In genomic region chr10:108356601-108357187, GRCm38 (mm10) we compare ENCODE assay signal across 13 mouse cellular contexts. TPM values are rescaled to one million over a fixed set of nuclear protein-coding genes. Genes with fewer than 3 reads are reported as not detected.
DNase-seq lines count a peak whose midpoint lies in the region; ATAC-seq lines count a peak whose summit lies in the region.
"Had no signal": no experiment of that assay in that cellular context is flagged by ENCODE, and none has a peak within 500 bp of the region (broad histone marks: within the 10 kb centered on the region; RNA-seq: fewer than 3 reads in every experiment).

No protein-coding gene starts in this region.

- no peak overlapping the region for H3K4me2 ChIP-seq in heart, embryonic 15.5 days
- no peak overlapping the region for H3K4me2 ChIP-seq in lung, embryonic 16.5 days (ENCODE audit: low read depth, low read length)
- H3K4me2 ChIP-seq in neural tube, embryonic 12.5 days (replicated peaks) = no peak overlapping the region

- H3K27ac ChIP-seq in heart, embryonic 15.5 days = no peak overlapping the region
- H3K27ac ChIP-seq in lung, embryonic 16.5 days (ENCODE audit: low read length) = no peak overlapping the region
- no peak overlapping the region for H3K27ac ChIP-seq in neural tube, embryonic 12.5 days

- no peak overlapping the region for H3K4me3 ChIP-seq in heart, embryonic 15.5 days
- H3K4me3 ChIP-seq in lung, embryonic 16.5 days (ENCODE audit: low read length) = no peak overlapping the region
- no peak overlapping the region for H3K4me3 ChIP-seq in neural tube, embryonic 12.5 days

- peak; percentile 31; the same call in 1 of the 2 replicates for ATAC-seq in cerebellum, adult (ENCODE audit: insufficient number of reproducible peaks, low FRiP score, low TSS enrichment)
- peak; percentile 39; the same call in 1 of the 2 replicates for ATAC-seq in heart, embryonic 15.5 days (replicated peaks; ENCODE audit: insufficient number of reproducible peaks, insufficient read depth, low FRiP score, low read depth)
- peak; percentile 64 for ATAC-seq in lung, embryonic 16.5 days (ENCODE audit: low read depth)
- 0 out of 2 replicates have a peak, but pooled peaks have one; percentile 23 for ATAC-seq in neural tube, embryonic 12.5 days (ENCODE audit: low FRiP score, low read depth)
- ATAC-seq: inflammation-experienced regulatory T-cells, adult 6 months had no signal

- WGBS in heart, embryonic 15.5 days = 91% methylated on average over 12 of the region's 12 CpGs
- WGBS in lung, embryonic 16.5 days = 75% methylated on average over 12 of the region's 12 CpGs
- 95% methylated on average over 12 of the region's 12 CpGs for WGBS in neural tube, embryonic 12.5 days

- peaks cover 15% of the 10 kb centered on the region; the same call in 1 of the 2 replicates for H3K4me1 ChIP-seq in heart, embryonic 15.5 days (replicated peaks)
- H3K4me1 ChIP-seq in lung, embryonic 16.5 days (replicated peaks; ENCODE audit: control insufficient read depth, insufficient read depth, low read length) = peaks cover 19% of the 10 kb centered on the region
- H3K4me1 ChIP-seq in neural tube, embryonic 12.5 days = no peaks in the 10 kb centered on the region; the same call in 1 of the 2 replicates

- no peaks in the 10 kb centered on the region for H3K9me3 ChIP-seq in heart, embryonic 15.5 days (replicated peaks)
- H3K9me3 ChIP-seq in lung, embryonic 16.5 days (ENCODE audit: control insufficient read depth, low read length) = no peaks in the 10 kb centered on the region
- H3K9me3 ChIP-seq in neural tube, embryonic 12.5 days = no peaks in the 10 kb centered on the region

- H3K9ac ChIP-seq in heart, embryonic 15.5 days = no peak overlapping the region
- no peak overlapping the region for H3K9ac ChIP-seq in lung, embryonic 16.5 days (ENCODE audit: low read length)
- no peak overlapping the region for H3K9ac ChIP-seq in neural tube, embryonic 12.5 days

- no peak for DNase-seq in cerebellum, adult 8-10 months
- no peak for DNase-seq in heart, adult 9 months (ENCODE audit: low spot score in 2 of 2)
- no peak for DNase-seq in lung, adult 18-20 months
- DNase-seq in left cerebral cortex, adult 18-20 months (ENCODE audit: low spot score in 2 of 2) = no peak
- DNase-seq: adrenal gland, postnatal 10 days; cerebellum, postnatal 36 days; kidney, postnatal 25 days had no signal

- H3K27me3 ChIP-seq in heart, embryonic 15.5 days = no peaks in the 10 kb centered on the region
- H3K27me3 ChIP-seq in lung, embryonic 16.5 days (ENCODE audit: control insufficient read depth, insufficient read depth, low read depth, low read length) = no peaks in the 10 kb centered on the region
- no peaks in the 10 kb centered on the region for H3K27me3 ChIP-seq in neural tube, embryonic 12.5 days (replicated peaks)

- H3K36me3 ChIP-seq in heart, embryonic 15.5 days = no peaks in the 10 kb centered on the region
- peaks cover 10% of the 10 kb centered on the region for H3K36me3 ChIP-seq in lung, embryonic 16.5 days (ENCODE audit: control insufficient read depth, insufficient read depth, low read length)
- no peaks in the 10 kb centered on the region for H3K36me3 ChIP-seq in neural tube, embryonic 12.5 days

RNA-seq across cellular contexts. Expression of gene Pawr, which starts 24.8 kb away (rescaled TPM):
- polyA plus RNA-seq in heart, embryonic 15.5 days (2015; fragmentation: Nextera tagmentation; extraction: Ambion mirVana) = 7.2 and 8.9 TPM in 2 replicates
- 14.4 and 15.3 TPM in 2 replicates for polyA plus RNA-seq in lung, embryonic 16.5 days (2015; fragmentation: Nextera tagmentation; extraction: Ambion mirVana)
- polyA plus RNA-seq in neural tube, embryonic 12.5 days (2016; fragmentation: Nextera tagmentation; extraction: Ambion mirVana) = 13.7 and 14.2 TPM in 2 replicates
- 1 to 10 TPM; 3.7 to 3.8 TPM for total RNA-seq in left cerebral cortex, adult 18-20 months (2021)
- total RNA-seq: neutrophil, adult 5-6 weeks had no signal
